8 mouse cellular contexts compared by ENCODE assay signal in genomic region chr12:21111116-21111475, GRCm38 (mm10).
DNase-seq lines count a peak whose midpoint lies in the region; ATAC-seq and TF ChIP-seq lines count a peak whose summit lies in the region.
"Not testable (repeated sequence)": the region's sequence is repeated elsewhere in the genome, so short reads cannot be mapped to it uniquely, and the experiment has no call there.

No protein-coding gene starts in this region.

- WGBS in forebrain, embryonic 13.5 days, result 3% methylated on average over 8 of the region's 8 CpGs
- WGBS in heart, postnatal 0 days, result 3% methylated on average over 8 of the region's 8 CpGs
- under 1% methylated on average over 8 of the region's 8 CpGs for WGBS in liver, embryonic 13.5 days (ENCODE audit: insufficient replicate concordance)
- 4% methylated on average over 8 of the region's 8 CpGs for WGBS in midbrain, embryonic 12.5 days

- peak; percentile 42 for TF ChIP-seq CTCF in E14TG2a.4 (conservative IDR thresholded peaks at IDR 0.05; ENCODE audit: low read length)
- TF ChIP-seq CTCF in heart, postnatal 0 days (IDR thresholded peaks at IDR 0.05; ENCODE audit: low read depth), result peak; percentile 62

- H3K4me3 ChIP-seq in E14TG2a.4 (replicated peaks; ENCODE audit: low read length), result peak overlapping the region; percentile 86
- H3K4me3 ChIP-seq in forebrain, embryonic 13.5 days, result peak overlapping the region; percentile 83
- peak overlapping the region; percentile 83 for H3K4me3 ChIP-seq in heart, postnatal 0 days (ENCODE audit: low read depth, low read length)
- H3K4me3 ChIP-seq in liver, embryonic 13.5 days (replicated peaks), result peak overlapping the region; percentile 70
- peak overlapping the region; percentile 87 for H3K4me3 ChIP-seq in midbrain, embryonic 12.5 days

- H3K9me3 ChIP-seq in E14TG2a.4 (ENCODE audit: low read length); forebrain, embryonic 13.5 days (replicated peaks); heart, postnatal 0 days (replicated peaks; ENCODE audit: control insufficient read depth, low read length); liver, embryonic 13.5 days (replicated peaks); midbrain, embryonic 12.5 days: not testable (repeated sequence)

- not testable (repeated sequence) for H3K4me1 ChIP-seq in E14TG2a.4 (replicated peaks; ENCODE audit: low read depth, low read length); forebrain, embryonic 13.5 days; heart, postnatal 0 days (ENCODE audit: control insufficient read depth, insufficient read depth); midbrain, embryonic 12.5 days
- H3K4me1 ChIP-seq in liver, embryonic 13.5 days (replicated peaks), result peaks cover 12% of the 10 kb centered on the region

- H3K36me3 ChIP-seq in E14TG2a.4 (ENCODE audit: insufficient read depth, low read length); forebrain, embryonic 13.5 days (ENCODE audit: poor library complexity, severe bottlenecking); heart, postnatal 0 days (replicated peaks; ENCODE audit: control insufficient read depth, insufficient read depth, low read length); liver, embryonic 13.5 days; midbrain, embryonic 12.5 days; splenic B cell, adult 2 months (ENCODE audit: control insufficient read depth, insufficient read depth, low read length, poor library complexity, severe bottlenecking): not testable (repeated sequence)

- peaks cover 12% of the 10 kb centered on the region for H3K27me3 ChIP-seq in E14TG2a.4 (ENCODE audit: insufficient read depth, low read length)
- not testable (repeated sequence) for H3K27me3 ChIP-seq in forebrain, embryonic 13.5 days; heart, postnatal 0 days (ENCODE audit: control insufficient read depth, insufficient read depth, low read length); midbrain, embryonic 12.5 days; splenic B cell, adult 2 months (ENCODE audit: control insufficient read depth, insufficient read depth, low read length, poor library complexity, severe bottlenecking)
- peaks cover 25% of the 10 kb centered on the region for H3K27me3 ChIP-seq in liver, embryonic 13.5 days

- not testable (repeated sequence) for DNase-seq in heart, postnatal 0 days (ENCODE audit: low spot score); liver, embryonic 13.5 days
- peak; percentile 40 for DNase-seq in kidney, adult 9 months
- peak; percentile 40 for DNase-seq in splenic B cell, adult 2 months (ENCODE audit: low read depth, low spot score)

- H3K27ac ChIP-seq in forebrain, embryonic 13.5 days, result peak overlapping the region; percentile 91; the same call in 1 of the 2 replicates
- peak overlapping the region; percentile 31; the same call in 1 of the 2 replicates for H3K27ac ChIP-seq in heart, postnatal 0 days (ENCODE audit: low read depth)
- H3K27ac ChIP-seq in liver, embryonic 13.5 days, result not testable (repeated sequence)
- peak overlapping the region; percentile 92 for H3K27ac ChIP-seq in midbrain, embryonic 12.5 days (replicated peaks)

- H3K4me2 ChIP-seq in forebrain, embryonic 13.5 days, result peak overlapping the region; percentile 68
- H3K4me2 ChIP-seq in heart, postnatal 0 days (ENCODE audit: low read depth, low read length), result peak overlapping the region; percentile 73
- peak overlapping the region; percentile 88 for H3K4me2 ChIP-seq in liver, embryonic 13.5 days
- H3K4me2 ChIP-seq in midbrain, embryonic 12.5 days (replicated peaks), result peak overlapping the region; percentile 60

- TF ChIP-seq EP300 in heart, postnatal 0 days (IDR thresholded peaks at IDR 0.05; ENCODE audit: low read depth), result not testable (repeated sequence)

- peak overlapping the region; percentile 94 for H3K9ac ChIP-seq in forebrain, embryonic 13.5 days
- peak overlapping the region; percentile 74; the same call in 1 of the 2 replicates for H3K9ac ChIP-seq in heart, postnatal 0 days (replicated peaks; ENCODE audit: low read depth, low read length)
- peak overlapping the region; percentile 76 for H3K9ac ChIP-seq in liver, embryonic 13.5 days
- peak overlapping the region; percentile 86; the same call in 1 of the 2 replicates for H3K9ac ChIP-seq in midbrain, embryonic 12.5 days (replicated peaks)

- ATAC-seq in common myeloid progenitor, adult 5-6 weeks (replicated peaks; ENCODE audit: low read depth, poor library complexity, severe bottlenecking), result peak; percentile 54; the same call in 1 of the 2 replicates
- peak; percentile 76 for ATAC-seq in forebrain, embryonic 13.5 days
- peak; percentile 68 for ATAC-seq in heart, postnatal 0 days (ENCODE audit: insufficient read depth, low read depth)
- peak; percentile 63 for ATAC-seq in liver, embryonic 13.5 days (ENCODE audit: low read depth)
- not testable (repeated sequence) for ATAC-seq in midbrain, embryonic 12.5 days (ENCODE audit: low FRiP score, low read depth)
